Comparison of ENCODE assay signal across 9 mouse cellular contexts in the genomic region with DNA sequence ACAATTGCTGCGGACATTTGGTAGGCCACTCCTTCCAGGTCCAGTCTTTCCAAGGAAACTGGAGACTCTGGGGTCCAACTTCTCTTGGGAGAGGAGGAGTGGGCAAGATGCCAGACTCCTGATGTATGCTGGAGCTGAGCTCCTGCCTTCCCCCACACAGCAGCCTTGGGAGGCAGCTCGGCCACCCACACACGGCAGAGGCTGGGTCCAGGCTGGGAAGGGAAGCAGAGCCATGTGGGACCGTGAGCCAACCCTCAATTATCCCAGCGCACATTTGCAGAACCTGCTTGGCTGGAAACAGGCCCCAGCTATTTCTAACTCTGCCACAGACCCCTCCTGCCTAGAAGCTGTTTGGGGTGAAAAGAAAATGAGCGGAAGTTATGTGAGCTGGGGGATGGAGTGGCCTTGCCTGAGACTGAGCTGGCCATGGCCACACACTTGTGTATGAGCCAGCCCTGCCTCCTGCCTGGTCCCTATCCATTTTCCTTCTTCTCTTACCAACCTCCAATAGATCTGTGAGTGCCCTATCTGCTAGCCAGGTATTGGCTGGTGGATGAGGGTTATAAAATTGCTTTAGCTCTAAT.
DNase-seq lines count a peak whose midpoint lies in the region; ATAC-seq lines count a peak whose summit lies in the region.
"Had no signal": no experiment of that assay in that cellular context is flagged by ENCODE, and none has a peak within 500 bp of the region (broad histone marks: within the 10 kb centered on the region; RNA-seq: fewer than 3 reads in every experiment).

No protein-coding gene starts in this region.

- no peak overlapping the region for H3K27ac ChIP-seq in midbrain, embryonic 11.5 days (ENCODE audit: low read depth, low read length)
- H3K27ac ChIP-seq in midbrain, embryonic 15.5 days: no peak overlapping the region
- no peak overlapping the region for H3K27ac ChIP-seq in intestine, embryonic 15.5 days
- peak overlapping the region; percentile 62; the same call in 1 of the 2 replicates for H3K27ac ChIP-seq in limb, embryonic 15.5 days
- H3K27ac ChIP-seq: liver, embryonic 13.5 days had no signal

- ATAC-seq in midbrain, embryonic 11.5 days (ENCODE audit: low FRiP score): no peak
- no peak for ATAC-seq in midbrain, embryonic 15.5 days (replicated peaks)
- ATAC-seq in intestine, embryonic 15.5 days: peak; percentile 78
- no peak for ATAC-seq in limb, embryonic 15.5 days (ENCODE audit: insufficient number of reproducible peaks, low FRiP score, low TSS enrichment, low read depth)

- H3K4me2 ChIP-seq in midbrain, embryonic 11.5 days: no peak overlapping the region
- H3K4me2 ChIP-seq in midbrain, embryonic 15.5 days: no peak overlapping the region
- no peak overlapping the region for H3K4me2 ChIP-seq in intestine, embryonic 15.5 days (replicated peaks)
- H3K4me2 ChIP-seq in limb, embryonic 15.5 days: no peak overlapping the region
- H3K4me2 ChIP-seq: liver, embryonic 13.5 days had no signal

- no peaks in the 10 kb centered on the region for H3K4me1 ChIP-seq in midbrain, embryonic 11.5 days (ENCODE audit: control insufficient read depth, insufficient read depth, low read length)
- 0 out of 2 replicates have a peak, but pooled peaks cover 5% of the 10 kb centered on the region for H3K4me1 ChIP-seq in midbrain, embryonic 15.5 days
- peaks cover 15% of the 10 kb centered on the region; the same call in 1 of the 2 replicates for H3K4me1 ChIP-seq in intestine, embryonic 15.5 days (replicated peaks)
- peaks cover 17% of the 10 kb centered on the region for H3K4me1 ChIP-seq in limb, embryonic 15.5 days
- H3K4me1 ChIP-seq: liver, embryonic 13.5 days had no signal

- no peaks in the 10 kb centered on the region for H3K27me3 ChIP-seq in midbrain, embryonic 11.5 days (ENCODE audit: control insufficient read depth, insufficient read depth, low read length)
- H3K27me3 ChIP-seq in midbrain, embryonic 15.5 days (replicated peaks): no peaks in the 10 kb centered on the region
- H3K27me3 ChIP-seq in intestine, embryonic 15.5 days (replicated peaks): no peaks in the 10 kb centered on the region
- no peaks in the 10 kb centered on the region for H3K27me3 ChIP-seq in limb, embryonic 15.5 days
- H3K27me3 ChIP-seq: liver, embryonic 13.5 days had no signal

- no peaks in the 10 kb centered on the region for H3K9me3 ChIP-seq in midbrain, embryonic 11.5 days (ENCODE audit: control insufficient read depth, low read length)
- H3K9me3 ChIP-seq in midbrain, embryonic 15.5 days: no peaks in the 10 kb centered on the region
- no peaks in the 10 kb centered on the region for H3K9me3 ChIP-seq in intestine, embryonic 15.5 days
- no peaks in the 10 kb centered on the region for H3K9me3 ChIP-seq in limb, embryonic 15.5 days
- H3K9me3 ChIP-seq: liver, embryonic 13.5 days had no signal

- no peak overlapping the region for H3K4me3 ChIP-seq in midbrain, embryonic 11.5 days (ENCODE audit: low read depth, low read length)
- no peak overlapping the region for H3K4me3 ChIP-seq in midbrain, embryonic 15.5 days
- no peak overlapping the region for H3K4me3 ChIP-seq in intestine, embryonic 15.5 days (replicated peaks)
- no peak overlapping the region for H3K4me3 ChIP-seq in limb, embryonic 15.5 days
- H3K4me3 ChIP-seq: liver, embryonic 13.5 days had no signal

- no peak overlapping the region for H3K9ac ChIP-seq in midbrain, embryonic 11.5 days (ENCODE audit: low read length)
- H3K9ac ChIP-seq in midbrain, embryonic 15.5 days: no peak overlapping the region
- no peak overlapping the region for H3K9ac ChIP-seq in intestine, embryonic 15.5 days
- H3K9ac ChIP-seq in limb, embryonic 15.5 days: no peak overlapping the region
- H3K9ac ChIP-seq: liver, embryonic 13.5 days had no signal

- no peaks in the 10 kb centered on the region for H3K36me3 ChIP-seq in midbrain, embryonic 11.5 days (ENCODE audit: control insufficient read depth, insufficient read depth, low read length)
- H3K36me3 ChIP-seq in midbrain, embryonic 15.5 days (replicated peaks): no peaks in the 10 kb centered on the region
- no peaks in the 10 kb centered on the region for H3K36me3 ChIP-seq in intestine, embryonic 15.5 days
- peaks cover 8% of the 10 kb centered on the region; the same call in 1 of the 2 replicates for H3K36me3 ChIP-seq in limb, embryonic 15.5 days

- WGBS in midbrain, embryonic 11.5 days: 87% methylated on average over 6 of the region's 6 CpGs
- WGBS in midbrain, embryonic 15.5 days: 50% methylated on average over 6 of the region's 6 CpGs
- 22% methylated on average over 6 of the region's 6 CpGs for WGBS in intestine, embryonic 15.5 days
- WGBS in limb, embryonic 15.5 days: 16% methylated on average over 6 of the region's 6 CpGs

- peak; percentile 24 to 25 for DNase-seq in cerebellum, postnatal 14 days
- no peak for DNase-seq in cerebellum, adult 8-10 months
- DNase-seq in midbrain, embryonic 11.5 days (ENCODE audit: low spot score, missing footprints): peak; percentile 26
- DNase-seq in thymus, postnatal 0 days (ENCODE audit: low spot score): no peak
- no peak for DNase-seq in urinary bladder, adult 18-20 months (ENCODE audit: low spot score in 2 of 2)
- DNase-seq: liver, embryonic 13.5 days had no signal

Comparison
In these comparisons a context has a peak if more than half of its experiments do, and no peak if none do; other contexts are left out.
1. DNase-seq: peak in cerebellum, postnatal 14 days (2 of 2) and midbrain, embryonic 11.5 days (single experiment); none in cerebellum, adult 8-10 months (single experiment), thymus, postnatal 0 days (single experiment) and urinary bladder, adult 18-20 months (0 of 2).